Mouse (Mus musculus): Measurements from ENCODE around the gene Mypn.

The Mypn gene

GRCm38 (mm10) chr10:63156351-63156750 lies 47.4 kb downstream of the Mypn start:
- in situ Hi-C loops (cut with MboI, MseI), result loop anchor here in 1 of 2 experiments (5.0 kb wide), 1 partner anchor 221 kb away; no protein-coding TSS in a partner anchor

- in situ Hi-C loops (cut with MboI, MseI), result loop anchor here in 1 of 2 experiments (5.0 kb wide), 1 partner anchor 221 kb away; no protein-coding TSS in a partner anchor
Observed at GRCm38 (mm10) chr10:63155668-63156350, 47.9 kb downstream of the Mypn start.

GRCm38 (mm10) chr10:63154726-63155125 lies 49.0 kb downstream of the Mypn start:
- in situ Hi-C loops (cut with MboI, MseI), result loop anchor here (5.0 kb wide), 3 partner anchors 98 to 228 kb away; partner anchors contain the start of genes Dnajc12 (in 1 of the 2) and Sirt1 (in 1 of the 2)

GRCm38 (mm10) chr10:63154226-63154625 lies 49.5 kb downstream of the Mypn start:
- in situ Hi-C loops (cut with MboI, MseI), result loop anchor here in 1 of 2 experiments (5.0 kb wide), 2 partner anchors 98 to 228 kb away; partner anchors contain the start of genes Dnajc12 and Sirt1

GRCm38 (mm10) chr10:63153563-63153962 lies 50.2 kb downstream of the Mypn start:
- in situ Hi-C loops (cut with MboI, MseI), result loop anchor here in 1 of 2 experiments (5.0 kb wide), 2 partner anchors 99 to 229 kb away; partner anchors contain the start of genes Dnajc12 and Sirt1

- in situ Hi-C loops (cut with MboI, MseI), result loop anchor here in 1 of 2 experiments (5.0 kb wide), 2 partner anchors 100 to 230 kb away; partner anchors contain the start of genes Dnajc12 and Sirt1
Observed at GRCm38 (mm10) chr10:63152358-63152757, 51.4 kb downstream of the Mypn start.

GRCm38 (mm10) chr10:63142660-63143059 lies 61.1 kb downstream of the Mypn start:
- in situ Hi-C loops (cut with MboI, MseI), result no loop called here

- in situ Hi-C loops (cut with MboI, MseI), result no loop called here
Observed at GRCm38 (mm10) chr10:63136436-63136835, 67.3 kb downstream of the Mypn start.

GRCm38 (mm10) chr10:63135680-63136079 lies 68.1 kb downstream of the Mypn start:
- in situ Hi-C loops (cut with MboI, MseI), result no loop called here

- in situ Hi-C loops (cut with MboI, MseI), result no loop called here
Observed at GRCm38 (mm10) chr10:63133326-63133725, 70.4 kb downstream of the Mypn start.

- in situ Hi-C loops (cut with MboI, MseI), result no loop called here
Observed at GRCm38 (mm10) chr10:63132356-63132755, 71.4 kb downstream of the Mypn start.

- in situ Hi-C loops (cut with MboI, MseI), result no loop called here
Observed at GRCm38 (mm10) chr10:63130500-63130899, 73.3 kb downstream of the Mypn start.

GRCm38 (mm10) chr10:63128256-63128655 lies 75.5 kb downstream of the Mypn start:
- in situ Hi-C loops (cut with MboI, MseI), result no loop called here

- in situ Hi-C loops (cut with MboI, MseI), result no loop called here
Observed at GRCm38 (mm10) chr10:63127156-63127555, 76.6 kb downstream of the Mypn start.

- in situ Hi-C loops (cut with MboI, MseI), result no loop called here
Observed at GRCm38 (mm10) chr10:63126116-63126515, 77.6 kb downstream of the Mypn start.

- in situ Hi-C loops (cut with MboI, MseI), result no loop called here
Observed at GRCm38 (mm10) chr10:63125343-63125742, 78.4 kb downstream of the Mypn start.

- in situ Hi-C loops (cut with MboI, MseI), result no loop called here
Observed at GRCm38 (mm10) chr10:63124016-63124415, 79.7 kb downstream of the Mypn start.

- in situ Hi-C loops (cut with MboI, MseI), result no loop called here
Observed at GRCm38 (mm10) chr10:63123141-63123540, 80.6 kb downstream of the Mypn start.

GRCm38 (mm10) chr10:63122516-63122915 lies 81.2 kb downstream of the Mypn start:
- in situ Hi-C loops (cut with MboI, MseI), result no loop called here

- in situ Hi-C loops (cut with MboI, MseI), result no loop called here
Observed at GRCm38 (mm10) chr10:63121961-63122360, 81.8 kb downstream of the Mypn start.

- in situ Hi-C loops (cut with MboI, MseI), result no loop called here
Observed at GRCm38 (mm10) chr10:63119916-63120315, 83.8 kb downstream of the Mypn start.

- in situ Hi-C loops (cut with MboI, MseI), result no loop called here
Observed at GRCm38 (mm10) chr10:63117583-63117982, 86.2 kb downstream of the Mypn start.

- in situ Hi-C loops (cut with MboI, MseI), result no loop called here
Observed at GRCm38 (mm10) chr10:63116376-63116775, 87.4 kb downstream of the Mypn start.
